Mouse (Mus musculus) thymus, adult 2 months (tissue): Measurements from ENCODE around the gene Cdh3.

Experiments used
- CTCF ChIP-seq: fragments of 200-500 bp; IDR thresholded peaks from 2 replicates; pipeline ENCODE4 v1.5.1; 2012; ENCODE audit warnings: mild to moderate bottlenecking, control low read depth, low read length, moderate library complexity, borderline replicate concordance; ENCODE audit not compliant: control insufficient read depth, poor library complexity, insufficient read depth; ENCODE audit errors: extremely low read depth
- POLR2A ChIP-seq: fragments of 200-500 bp; IDR thresholded peaks from 2 replicates; pipeline ENCODE4 v1.6.1; 2012; ENCODE audit warnings: mild to moderate bottlenecking, low read length, control low read depth, moderate library complexity; ENCODE audit not compliant: control insufficient read depth, poor library complexity, insufficient read depth; ENCODE audit errors: extremely low read depth

DNA sequence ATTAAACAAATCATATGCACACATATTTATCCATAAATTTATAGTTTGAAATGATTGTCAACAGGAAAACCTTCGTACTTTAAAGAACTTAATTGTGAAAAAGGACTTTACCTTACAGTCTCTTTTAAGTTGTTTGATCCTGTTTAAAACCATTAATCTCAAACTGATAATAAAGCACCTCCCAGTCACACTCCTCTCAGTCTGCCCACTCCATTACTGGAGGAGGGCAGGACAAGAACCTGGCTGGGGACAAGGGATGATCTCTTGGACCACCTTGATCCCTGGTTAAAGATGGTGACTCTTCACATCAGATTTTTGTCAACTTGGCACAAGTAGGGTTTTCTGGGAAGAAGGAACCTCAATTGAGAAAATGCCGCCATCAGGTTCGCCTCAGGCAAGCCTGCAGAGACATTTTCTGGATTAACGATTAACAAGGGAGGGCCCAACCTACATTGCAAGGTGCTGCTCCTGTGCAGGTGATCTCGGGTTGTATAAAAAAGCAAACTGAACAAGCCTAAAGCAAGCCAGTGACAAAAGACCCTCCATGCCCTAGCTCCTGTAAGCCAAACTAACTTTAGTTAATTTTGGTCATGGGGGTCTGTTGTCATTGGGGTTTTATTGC, 61.0 kb downstream of the Cdh3 start:
- TF ChIP-seq POLR2A (no peak), CTCF (no peak)
